Mouse (Mus musculus): ENCODE measurements at regions not wholly inside any gene's neighbourhood (a gene's known extent, or its start where the extent isn't known, plus 50 kb on each side); places are given as distances from the start of the nearest gene placed in this dataset.
A peak's percentile ranks its signal among the peaks of the same experiment; 100 is the strongest.

DNA sequence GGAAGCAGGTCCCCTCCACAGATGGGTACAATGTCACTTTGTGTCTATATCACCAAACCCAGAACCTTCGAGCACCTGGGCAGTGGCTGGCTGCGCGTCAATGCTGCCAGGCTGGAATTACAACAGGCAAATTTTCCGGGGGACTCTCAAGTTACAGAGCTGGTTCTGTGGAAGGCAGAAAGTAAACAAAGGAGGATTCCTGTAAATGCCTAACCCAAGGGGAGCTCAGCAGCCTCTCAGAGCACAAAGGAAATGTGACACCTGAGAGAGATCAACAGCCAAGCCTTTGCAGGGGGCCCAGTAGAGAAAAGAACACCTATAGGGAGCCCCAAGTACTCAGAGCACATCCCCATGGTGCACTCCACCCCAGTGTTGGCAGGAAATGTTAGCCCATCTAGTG lies 70.7 kb downstream of the Setd4 start:
- no peak for DNase-seq

DNA sequence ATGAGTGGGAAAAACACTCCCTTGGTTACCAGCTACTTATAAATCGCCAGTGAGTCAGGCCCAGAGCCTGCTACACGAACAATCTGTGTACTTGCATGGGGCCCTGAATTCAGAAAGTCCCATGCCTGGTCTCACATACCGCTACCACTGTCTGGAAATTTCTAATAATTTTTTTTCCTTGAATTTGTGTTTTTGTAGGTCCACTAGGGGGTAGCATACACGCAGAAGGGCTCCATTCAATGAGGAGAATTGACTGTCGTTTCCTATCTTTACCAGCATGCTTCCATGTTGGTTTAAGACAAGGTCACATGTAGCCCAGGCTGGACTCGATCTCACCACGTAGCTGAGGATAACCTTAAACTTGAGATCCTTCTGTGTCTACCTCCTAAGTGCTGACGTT lies 71.9 kb downstream of the Setd4 start:
- no peak for DNase-seq

GRCm38 (mm10) chr16:93522485-93522884 lies 81.4 kb downstream of the Setd4 start:
- no peak for DNase-seq

GRCm38 (mm10) chr16:93520481-93520880 lies 83.4 kb downstream of the Setd4 start:
- DNase-seq: no peak

- DNase-seq: no peak
These were observed 85.2 kb downstream of the Setd4 start for GRCm38 (mm10) chr16:93518620-93519019.

- DNase-seq: no peak
These were observed 87.1 kb downstream of the Setd4 start for GRCm38 (mm10) chr16:93516793-93517192.

- DNase-seq: peak; percentile 6
These were observed 88.4 kb downstream of the Setd4 start for GRCm38 (mm10) chr16:93515456-93515941.

DNA sequence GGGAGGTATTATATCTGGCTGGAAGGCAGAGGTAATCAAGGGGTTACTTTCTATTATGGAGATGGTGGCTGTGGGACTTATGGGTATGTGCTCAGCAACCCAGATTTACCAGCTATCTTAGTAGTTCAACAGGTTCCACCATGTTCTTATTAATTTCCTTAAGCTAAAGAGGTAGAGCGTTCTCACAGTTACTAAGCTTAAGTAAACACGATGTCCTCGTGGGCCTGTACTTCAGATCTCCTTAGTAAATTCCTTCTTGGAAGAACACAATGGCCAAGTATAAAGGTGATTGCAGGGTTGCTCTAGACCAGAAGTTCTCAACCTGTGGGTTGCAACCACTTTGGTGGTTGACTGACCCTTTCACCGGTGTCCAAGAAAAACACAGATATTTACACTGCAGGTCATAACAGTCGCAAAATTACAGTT lies 90.2 kb downstream of the Setd4 start:
- no peak for DNase-seq

- no peak for DNase-seq
These were observed 91.9 kb downstream of the Setd4 start for GRCm38 (mm10) chr16:93511988-93512387.

DNA sequence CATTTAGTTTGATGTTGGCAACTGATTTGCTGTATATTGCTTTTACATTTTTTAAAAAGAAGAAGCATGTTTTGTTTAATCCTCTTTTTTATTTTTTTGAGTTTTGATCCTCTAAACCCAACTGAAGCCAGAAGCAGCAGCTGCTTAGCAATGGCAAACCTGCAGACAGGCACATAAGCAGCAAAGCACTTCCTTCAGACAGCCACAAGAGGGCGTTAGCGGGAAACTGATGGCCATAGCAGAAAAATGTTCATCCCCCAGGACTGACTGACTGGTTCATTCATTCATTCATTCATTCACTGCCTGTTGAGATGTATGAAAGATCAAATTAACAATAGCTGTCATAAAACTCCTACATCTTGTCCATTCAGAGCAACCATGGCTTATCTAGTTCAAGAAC lies 92.3 kb downstream of the Setd4 start:
- no peak for DNase-seq

GRCm38 (mm10) chr16:93498800-93499199 lies 105.1 kb downstream of the Setd4 start:
- DNase-seq: no peak

DNA sequence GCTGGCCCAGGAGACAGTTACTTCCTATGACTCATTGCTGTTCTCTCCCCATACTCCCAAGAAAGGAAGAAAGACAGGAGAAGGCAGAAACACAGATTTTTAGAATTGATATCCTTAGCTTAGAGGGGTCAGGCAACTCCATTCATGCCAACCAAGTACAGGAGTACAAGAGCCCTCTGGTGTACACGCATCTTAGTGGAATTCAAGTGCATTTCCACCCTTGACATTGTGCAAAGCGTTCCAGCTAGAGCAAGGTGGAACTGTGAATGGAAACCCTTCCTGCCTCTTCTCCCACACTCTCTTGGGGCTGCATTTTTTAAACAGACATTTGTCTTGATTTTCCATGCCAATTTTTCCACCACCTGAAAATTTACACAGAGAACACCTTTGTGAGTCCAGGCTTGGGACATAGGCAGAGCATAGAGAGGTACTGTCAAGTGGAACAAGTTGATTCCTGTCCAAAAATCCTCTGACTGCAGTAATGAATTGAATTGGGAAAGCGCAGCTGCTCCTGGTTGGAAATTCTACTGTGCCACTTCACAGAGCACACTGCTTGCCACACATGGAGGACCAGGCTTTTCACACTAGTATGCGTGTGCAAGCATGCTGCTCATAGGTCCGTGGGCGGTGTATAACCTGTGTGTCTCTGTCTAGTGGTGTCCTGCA lies 110.4 kb downstream of the Setd4 start:
- DNase-seq: no peak

DNA sequence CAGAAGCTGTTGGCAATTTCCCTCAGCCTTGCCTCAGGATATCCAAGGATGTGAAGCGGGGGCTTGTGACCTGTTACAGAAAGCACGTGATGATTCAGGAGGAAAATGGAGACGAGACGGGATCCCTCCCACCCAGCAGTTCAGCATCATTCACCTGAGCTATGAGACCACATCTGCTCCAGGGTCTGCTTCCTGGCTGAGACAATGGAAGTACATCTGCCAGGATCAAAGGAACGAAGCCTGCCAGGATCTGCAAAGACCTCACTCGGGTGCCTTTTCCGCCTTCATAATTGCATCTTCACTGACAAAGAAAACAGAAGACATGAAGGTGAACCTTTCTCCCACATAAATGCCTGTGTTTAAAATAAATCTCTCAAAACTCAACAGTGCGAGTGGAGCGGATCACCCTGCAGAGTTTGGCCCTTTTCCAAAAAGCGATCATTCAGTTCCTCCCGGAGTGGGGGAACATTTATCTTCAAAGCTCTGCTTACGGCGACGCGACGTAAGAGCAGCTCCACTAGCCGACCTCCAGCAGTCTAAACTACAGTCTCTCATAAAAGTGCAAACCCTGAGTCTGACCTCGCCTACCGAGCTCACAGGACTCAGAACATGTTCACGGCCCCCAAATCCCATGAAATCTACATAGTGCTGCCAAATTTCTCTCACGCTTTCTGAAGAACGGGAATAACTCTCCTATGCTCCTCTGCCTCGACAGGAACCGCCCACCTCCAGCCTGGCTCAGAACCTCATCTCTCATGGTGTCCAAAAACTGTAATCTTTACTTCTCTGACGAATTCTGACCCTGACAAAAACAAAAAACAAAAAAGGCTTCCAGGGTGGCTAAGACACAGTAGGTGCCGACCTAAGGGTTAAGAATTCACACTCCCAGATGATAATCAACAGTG lies 117.0 kb downstream of the Setd4 start:
- DNase-seq: no peak

GRCm38 (mm10) chr16:93469957-93470356 lies 133.9 kb downstream of the Setd4 start:
- DNase-seq: no peak

DNA sequence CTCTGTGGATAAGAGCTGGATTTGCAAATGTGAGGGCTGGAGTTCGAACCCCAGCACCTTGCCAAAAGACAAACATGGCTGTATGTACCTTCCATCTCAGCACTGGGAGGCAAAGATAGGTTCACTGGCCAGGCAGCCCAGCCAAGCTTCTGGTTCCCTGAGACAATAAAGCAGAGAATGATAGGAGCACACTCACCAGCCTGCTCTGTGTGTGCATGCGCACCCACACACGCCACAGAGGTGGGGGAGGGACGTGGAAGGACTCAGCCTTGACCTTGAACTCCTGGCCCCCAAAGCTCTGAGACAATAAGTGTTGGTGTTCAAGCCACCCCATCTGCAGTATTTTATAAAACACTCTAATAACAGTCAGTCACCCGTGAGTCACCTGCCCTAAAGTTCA lies 138.1 kb downstream of the Setd4 start:
- no peak for DNase-seq

DNA sequence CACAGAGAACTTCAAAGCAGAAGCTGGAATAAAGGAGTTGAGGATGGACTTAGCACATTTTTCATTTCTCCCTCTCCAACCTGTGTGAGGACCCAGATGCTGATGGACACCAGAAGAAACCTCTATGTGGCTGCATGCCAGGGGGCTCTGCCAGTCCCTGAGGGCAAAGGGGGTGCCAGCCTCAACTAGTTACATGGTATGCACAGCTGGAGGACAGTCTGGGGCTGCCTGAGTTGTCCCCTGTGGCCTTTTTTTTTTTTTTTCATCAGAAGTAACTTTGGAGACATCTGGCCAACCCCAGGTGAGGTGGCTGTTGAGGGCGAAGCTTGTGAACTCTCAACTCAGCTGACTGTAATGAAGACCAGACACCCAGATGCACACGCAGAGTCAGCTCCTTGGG lies 139.0 kb downstream of the Setd4 start:
- no peak for DNase-seq

DNA sequence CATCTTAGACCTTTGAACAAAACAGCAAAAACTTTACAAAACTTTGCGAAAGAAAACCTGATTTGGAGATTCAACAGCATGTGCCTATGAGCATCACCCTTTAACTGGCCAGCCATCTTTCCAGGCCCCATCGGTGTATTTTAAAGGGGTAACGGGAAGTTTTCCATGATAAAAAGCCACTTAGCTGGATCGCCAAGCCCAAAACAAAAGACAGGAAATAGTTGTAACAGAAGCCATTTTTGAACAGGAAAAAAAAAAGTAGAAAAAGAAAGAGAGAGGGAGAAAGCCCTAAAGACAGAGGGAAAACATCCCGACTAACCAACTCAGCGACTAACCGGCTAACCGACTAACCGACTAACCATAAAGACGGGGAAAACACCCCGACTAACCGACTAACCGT lies 140.5 kb downstream of the Setd4 start:
- no peak for DNase-seq

DNA sequence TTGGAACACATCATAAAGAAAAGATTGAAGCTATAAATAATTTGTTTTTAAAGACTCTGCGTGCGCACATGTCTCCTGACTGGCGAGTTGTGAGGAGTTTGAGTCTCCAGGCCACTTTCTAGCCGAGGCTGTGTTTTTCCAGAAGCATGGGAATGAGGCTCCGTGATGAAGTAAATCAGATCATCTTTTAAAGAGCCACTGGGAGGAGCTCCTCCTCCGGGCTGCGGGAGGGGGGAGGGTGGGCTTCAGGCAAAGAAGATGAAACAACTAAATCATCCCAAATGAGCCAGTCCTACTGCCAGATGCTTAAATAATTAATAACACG lies 141.6 kb downstream of the Setd4 start:
- DNase-seq: no peak

GRCm38 (mm10) chr16:93461406-93462285 lies 142.2 kb downstream of the Setd4 start:
- DNase-seq: no peak

DNA sequence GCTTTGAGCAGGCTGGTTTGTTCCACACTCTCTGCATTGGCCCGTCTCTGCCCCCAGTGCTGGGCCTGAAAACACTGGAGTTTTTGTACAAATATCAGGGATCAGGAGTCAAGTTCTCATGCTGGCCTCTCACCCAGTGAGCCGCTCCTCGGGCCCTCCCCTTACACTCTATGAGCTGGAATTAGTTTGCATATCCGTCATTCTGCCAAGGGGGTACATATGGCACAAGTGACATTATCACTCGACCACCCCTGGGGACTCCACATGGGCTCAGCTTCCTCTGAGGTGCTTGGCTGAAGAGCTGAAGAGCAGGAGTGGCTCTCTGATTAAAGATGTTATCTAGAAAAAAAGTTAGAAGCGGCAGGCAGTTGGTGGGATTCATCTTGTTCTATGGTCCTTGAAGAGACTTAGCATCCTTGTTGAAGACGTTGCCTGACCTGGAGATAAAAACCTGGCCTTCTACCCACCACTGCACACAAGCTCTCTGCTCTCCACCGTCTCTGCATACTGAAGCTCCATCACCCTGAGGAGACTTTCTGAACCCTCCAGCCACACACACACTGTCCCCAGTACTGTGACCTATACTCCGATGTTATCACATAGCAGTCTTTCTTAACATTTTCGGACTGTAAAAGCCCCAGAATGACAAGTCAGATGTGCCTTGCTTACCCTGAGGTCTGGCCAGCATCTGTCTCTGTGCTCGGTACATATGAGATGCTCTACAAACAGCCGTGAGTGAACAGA lies 144.2 kb downstream of the Setd4 start:
- no peak for DNase-seq

- DNase-seq: peak; percentile 39
These were observed 145.0 kb downstream of the Setd4 start for GRCm38 (mm10) chr16:93458598-93459496.

Measured in retina, postnatal 1 day (tissue).